Mouse (Mus musculus) frontal cortex, postnatal 36 days (tissue): Measurements from ENCODE around the gene Dtx4.

Experiments
- DNase-seq, 2 experiments: peaks; one replicate each; pipeline ENCODE4 v3.0.0; 2022; ENCODE audit warnings: low spot score in 2 of 2

Gene Dtx4

DNA sequence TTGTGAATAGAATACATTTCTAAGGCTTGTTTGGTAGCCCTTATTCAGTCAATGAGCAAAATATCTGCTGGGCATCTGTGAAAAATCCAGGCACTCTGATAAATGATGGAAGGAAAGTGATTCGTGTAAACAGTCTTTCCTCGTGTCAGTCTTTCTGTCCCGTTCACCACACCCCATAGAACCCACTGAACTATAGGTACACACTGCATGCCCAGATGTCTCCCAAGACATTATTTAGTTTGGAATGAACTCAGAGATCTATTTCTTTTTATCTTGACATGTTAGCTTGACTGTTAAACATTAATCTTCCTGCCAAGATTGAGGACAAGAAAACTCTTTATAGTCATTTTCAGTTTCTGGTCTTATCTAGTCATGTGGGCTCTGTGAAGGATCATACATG, 82.9 kb downstream of the Dtx4 start:
- no peak for DNase-seq

DNA sequence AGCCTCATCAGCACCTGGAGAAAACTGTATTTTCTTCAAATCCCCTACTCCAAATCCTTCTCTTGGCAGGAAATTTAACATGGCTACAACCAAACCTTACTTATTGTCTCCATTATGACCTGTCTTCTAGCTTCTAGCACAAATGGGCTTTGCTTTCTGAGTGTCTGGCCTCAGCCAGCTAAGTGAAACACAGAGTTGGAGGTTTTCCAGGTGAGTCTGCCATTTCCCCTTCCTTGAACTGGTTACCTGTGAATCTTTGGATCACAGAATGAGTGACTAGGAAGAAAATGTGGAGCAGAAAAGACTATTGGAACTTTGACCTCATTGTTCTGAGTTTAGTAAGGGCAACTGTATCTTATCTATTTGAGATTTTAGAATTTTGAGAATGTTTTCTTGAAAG, 83.9 kb downstream of the Dtx4 start, which contains the start of gene Olfr1441:
Gene Olfr1441 (plus strand): TSS at position 73 of the 400 bp plus-strand sequence.
- no peak for DNase-seq
